Mouse (Mus musculus) liver, embryonic 11.5 days (tissue): ENCODE results near the gene Lrg1. TPM values are rescaled to one million over a fixed set of nuclear protein-coding genes. Genes with fewer than 3 reads are reported as not detected.

Experiments used
- ATAC-seq: fragments of 200-750 bp; cut with Nextera tagmentation; replicated peaks from 2 replicates; pipeline ENCODE4 v1.8.0; 2017; ENCODE audit warnings: moderate number of reproducible peaks, mild to moderate bottlenecking, moderate TSS enrichment, moderate library complexity; ENCODE audit not compliant: low FRiP score
- DNase-seq: peaks from one replicate; pipeline ENCODE4 v3.0.0-alpha.2; 2017; ENCODE audit warnings: low spot score
- H3K27ac ChIP-seq: fragments of 300-500 bp; sonication (generic); 2 replicates; pipeline ENCODE4 v1.5.1; 2014; ENCODE audit warnings: mild to moderate bottlenecking, low read depth, low read length, control low read depth
- H3K27me3 ChIP-seq: fragments of 300-500 bp; sonication (generic); replicated peaks from 2 replicates; pipeline ENCODE4 v1.6.1; 2014; ENCODE audit warnings: low read length, mixed read lengths; ENCODE audit not compliant: control insufficient read depth, insufficient read depth
- H3K36me3 ChIP-seq: fragments of 300-500 bp; sonication (generic); 2 replicates; pipeline ENCODE4 v1.6.1; 2014; ENCODE audit warnings: mild to moderate bottlenecking, low read length, moderate library complexity, mixed read lengths; ENCODE audit not compliant: control insufficient read depth, insufficient read depth
- H3K4me1 ChIP-seq: fragments of 300-500 bp; sonication (generic); replicated peaks from 2 replicates; pipeline ENCODE4 v1.6.1; 2014; ENCODE audit warnings: low read length, mixed read lengths; ENCODE audit not compliant: control insufficient read depth, insufficient read depth
- H3K4me2 ChIP-seq: fragments of 300-500 bp; sonication (generic); 2 replicates; pipeline ENCODE4 v1.6.1; 2014; ENCODE audit warnings: mild to moderate bottlenecking, control low read depth, moderate library complexity
- H3K4me3 ChIP-seq: fragments of 300-500 bp; sonication (generic); 2 replicates; pipeline ENCODE4 v1.5.1; 2014; ENCODE audit warnings: low read depth, low read length, control low read depth
- H3K9ac ChIP-seq: fragments of 300-500 bp; sonication (generic); 2 replicates; pipeline ENCODE4 v1.6.1; 2014; ENCODE audit warnings: low read depth, low read length, control low read depth
- H3K9me3 ChIP-seq: fragments of 300-500 bp; sonication (generic); 2 replicates; pipeline ENCODE4 v1.6.1; 2016; ENCODE audit warnings: low read length, inconsistent platforms, mixed read lengths; ENCODE audit not compliant: control insufficient read depth
- polyA plus RNA-seq: library from polyadenylated mRNA; unstranded; fragments of >200 nt; fragmentation: Nextera tagmentation; extraction: Ambion mirVana; gene quantifications from 2 replicates; pipeline ENCODE4 v1.2.1, GENCODE M21; 2014

Lrg1 gene
- polyA plus RNA-seq, 1 experiment from 2014 or later = 0.23 TPM

DNA sequence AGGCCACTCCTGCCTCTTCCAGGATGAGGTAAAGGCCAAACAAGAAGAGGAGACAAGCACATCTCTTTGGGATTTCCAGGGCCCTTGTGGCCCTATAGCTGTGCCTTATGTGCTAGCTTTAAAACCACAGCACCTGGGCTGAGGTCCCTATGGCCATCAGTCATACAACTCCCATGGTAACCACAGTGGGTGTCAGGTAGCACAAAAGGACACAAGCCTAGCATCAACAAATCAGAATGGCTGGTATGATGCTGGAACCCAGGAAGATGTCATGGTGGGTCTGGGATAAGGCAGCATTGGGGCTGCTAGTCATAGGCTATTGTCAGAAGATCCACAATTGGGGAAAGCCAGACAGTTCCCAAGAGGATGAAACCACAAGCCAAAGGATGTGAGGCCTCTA lies 50.7 kb downstream of the Lrg1 start:
- Histone ChIP-seq H3K36me3 (peaks cover 52% of the 10 kb centered on the region), H3K4me2 (no peak overlapping the region), H3K9me3 (no peaks in the 10 kb centered on the region), H3K27me3 (no peaks in the 10 kb centered on the region), H3K4me1 (peaks cover 15% of the 10 kb centered on the region), H3K4me3 (no peak overlapping the region), H3K9ac (no peak overlapping the region), H3K27ac (no peak overlapping the region)
- ATAC-seq (no peak), DNase-seq (no peak)

Other genes starting within 250 kb of the Lrg1 start
- 4.7 and 5.0 TPM in 2 replicates for gene Zfp119a, start 243.1 kb downstream of the Lrg1 start, polyA plus RNA-seq
- 12.6 and 13.2 TPM in 2 replicates for gene Zfp959, start 229.9 kb downstream of the Lrg1 start, polyA plus RNA-seq
- gene Zfp119b, start 172.5 kb downstream of the Lrg1 start, polyA plus RNA-seq = 3.8 and 4.4 TPM in 2 replicates
- gene Ebi3, start 169.4 kb downstream of the Lrg1 start, polyA plus RNA-seq = 3.5 and 4.7 TPM in 2 replicates
- 20.9 and 23.4 TPM in 2 replicates for gene Yju2, start 162.9 kb downstream of the Lrg1 start, polyA plus RNA-seq
- gene Shd, start 151.5 kb downstream of the Lrg1 start, polyA plus RNA-seq = 2.4 and 2.5 TPM in 2 replicates
- gene Fsd1, start 135.5 kb downstream of the Lrg1 start, polyA plus RNA-seq = 6.4 and 8.8 TPM in 2 replicates
- 3.4 and 3.5 TPM in 2 replicates for gene Stap2, start 116.4 kb downstream of the Lrg1 start, polyA plus RNA-seq
- gene Mpnd, start 116.3 kb downstream of the Lrg1 start, polyA plus RNA-seq = 42.5 and 47.9 TPM in 2 replicates
- gene Sh3gl1, start 85.4 kb downstream of the Lrg1 start, polyA plus RNA-seq = 96.4 and 99.1 TPM in 2 replicates
- 32.0 and 32.6 TPM in 2 replicates for gene Chaf1a, start 81.6 kb downstream of the Lrg1 start, polyA plus RNA-seq
- 23.1 and 25.7 TPM in 2 replicates for gene Ubxn6, start 47.0 kb downstream of the Lrg1 start, polyA plus RNA-seq
- 111 and 119 TPM in 2 replicates for gene Hdgfl2, start 42.4 kb downstream of the Lrg1 start, polyA plus RNA-seq
- 0.14 TPM in 1 of 2 replicates, not detected in the other for gene Plin4, start 12.2 kb downstream of the Lrg1 start, polyA plus RNA-seq
- 0.43 and 0.68 TPM in 2 replicates for gene Plin5, start 4.4 kb downstream of the Lrg1 start, polyA plus RNA-seq
- gene Sema6b, start 18.3 kb upstream of the Lrg1 start, polyA plus RNA-seq = 1.4 and 1.5 TPM in 2 replicates
- gene Tnfaip8l1, start 40.5 kb upstream of the Lrg1 start, polyA plus RNA-seq = 6.8 and 7.5 TPM in 2 replicates
- gene Mydgf, start 61.9 kb upstream of the Lrg1 start, polyA plus RNA-seq = 98.7 and 102 TPM in 2 replicates
- gene Dpp9, start 96.9 kb upstream of the Lrg1 start, polyA plus RNA-seq = 38.8 and 39.6 TPM in 2 replicates
- gene Fem1a, start 134.8 kb upstream of the Lrg1 start, polyA plus RNA-seq = 14.0 and 15.0 TPM in 2 replicates
- gene Ticam1, start 154.8 kb upstream of the Lrg1 start, polyA plus RNA-seq = 5.8 and 6.2 TPM in 2 replicates
- 48.4 and 53.7 TPM in 2 replicates for gene Plin3, start 170.9 kb upstream of the Lrg1 start, polyA plus RNA-seq
- not detected in 2 replicates for gene Arrdc5, start 178.3 kb upstream of the Lrg1 start, polyA plus RNA-seq
- 172 and 182 TPM in 2 replicates for gene Uhrf1, start 181.3 kb upstream of the Lrg1 start, polyA plus RNA-seq
- gene Kdm4b, start 204.1 kb upstream of the Lrg1 start, polyA plus RNA-seq = 21.7 and 24.3 TPM in 2 replicates